Mouse (Mus musculus): ENCODE measurements at regions not wholly inside any gene's neighbourhood (a gene's known extent, or its start where the extent isn't known, plus 50 kb on each side); places are given as distances from the start of the nearest gene placed in this dataset.

DNA sequence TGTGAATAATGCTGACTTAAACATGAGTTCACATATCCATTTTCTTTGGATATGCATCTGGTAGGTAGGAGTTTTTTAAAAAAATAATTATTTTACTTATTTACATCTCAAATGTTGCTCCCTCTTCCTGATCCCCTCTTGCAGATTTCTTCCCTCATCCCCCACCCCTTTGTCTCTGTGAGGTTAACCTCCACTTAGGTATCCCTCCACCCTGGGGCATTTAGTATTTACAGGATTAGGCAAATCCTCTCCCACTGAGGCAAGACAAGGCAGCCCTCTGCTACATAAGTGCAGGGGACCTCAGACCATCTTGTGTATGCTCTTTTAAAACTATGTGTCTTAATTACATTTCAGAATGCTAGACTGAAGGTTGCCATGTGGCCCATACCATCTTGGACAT, 155.2 kb upstream of the Shcbp1 start:
- DNase-seq (ENCODE audit: low spot score), result no peak

DNA sequence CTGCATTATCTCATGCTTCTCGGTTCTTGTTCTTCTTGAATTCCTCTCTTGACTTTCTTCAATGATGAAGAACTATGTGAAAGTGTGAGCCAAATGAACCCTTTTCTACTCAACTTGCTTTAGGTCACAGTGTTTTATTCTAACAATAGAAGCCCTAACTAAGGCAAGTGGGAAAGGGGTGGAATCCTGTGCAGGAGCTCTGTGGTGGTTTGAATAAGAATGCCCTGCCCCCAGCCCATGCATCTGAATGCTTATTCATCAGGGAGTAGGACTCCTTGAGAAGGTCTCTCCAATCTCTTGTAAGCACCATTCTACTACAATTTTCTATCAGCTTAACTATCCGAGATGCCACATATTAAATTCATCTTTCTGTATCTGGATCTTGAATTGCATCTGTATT, 154.7 kb upstream of the Shcbp1 start:
- no peak for DNase-seq (ENCODE audit: low spot score)

DNA sequence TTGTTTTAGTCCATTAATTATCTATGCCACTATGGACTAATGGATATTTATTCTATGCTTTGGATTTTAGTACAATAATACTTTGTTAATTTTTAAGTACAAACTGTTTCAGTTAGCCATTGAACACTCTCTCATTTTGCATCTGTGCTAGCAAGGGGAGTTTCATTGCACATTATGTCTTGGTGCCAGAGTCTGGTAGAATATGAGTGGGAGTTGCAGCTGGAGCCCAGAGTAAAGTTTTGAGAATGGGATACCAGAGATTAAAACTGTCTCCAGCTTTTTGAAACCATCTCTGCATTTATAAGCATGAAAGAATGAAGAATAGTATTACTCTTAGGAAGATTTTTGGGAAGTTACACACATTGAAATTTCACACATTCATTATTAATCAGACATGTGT, 137.1 kb upstream of the Shcbp1 start:
- DNase-seq (ENCODE audit: low spot score), result no peak

DNA sequence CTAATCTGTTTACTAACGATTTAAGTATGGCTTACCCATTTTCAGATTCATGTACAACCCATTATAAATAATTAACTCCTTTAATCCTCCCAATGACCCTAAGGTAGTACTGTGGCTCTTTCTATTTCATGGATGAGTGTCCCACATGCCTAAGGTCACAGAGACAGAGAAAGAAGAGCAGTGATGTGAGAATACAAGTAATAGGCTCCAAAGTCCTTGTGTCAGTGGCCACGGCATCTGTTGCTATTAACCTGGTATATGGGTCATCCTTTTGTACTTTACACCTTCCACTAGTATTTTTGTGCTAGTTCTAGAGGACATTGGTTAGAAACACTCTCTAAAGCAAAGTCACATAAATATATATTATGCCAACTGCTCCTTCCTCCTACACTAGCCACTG, 115.7 kb upstream of the Shcbp1 start:
- no peak for DNase-seq (ENCODE audit: low spot score)

DNA sequence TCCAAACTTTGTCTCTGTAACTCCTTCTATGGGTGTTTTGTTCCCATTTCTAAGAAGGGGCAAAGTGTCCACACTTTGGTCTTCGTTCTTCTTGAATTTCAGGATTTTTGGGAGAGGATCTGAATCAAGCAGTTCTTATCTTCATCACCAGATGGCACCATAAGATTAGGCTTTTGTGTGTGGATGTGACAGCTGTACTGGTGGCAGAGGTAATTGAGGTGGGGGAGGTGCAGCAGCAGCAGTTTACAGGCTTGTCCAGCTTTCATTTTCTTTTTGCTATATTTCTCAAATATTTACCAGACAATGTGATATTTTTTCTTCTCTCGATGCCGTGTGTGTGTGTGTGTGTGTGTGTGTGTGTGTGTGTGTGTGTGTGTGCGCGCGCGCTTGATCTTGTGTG, 89.4 kb upstream of the Shcbp1 start:
- peak; percentile 85 for DNase-seq (ENCODE audit: low spot score)

DNA sequence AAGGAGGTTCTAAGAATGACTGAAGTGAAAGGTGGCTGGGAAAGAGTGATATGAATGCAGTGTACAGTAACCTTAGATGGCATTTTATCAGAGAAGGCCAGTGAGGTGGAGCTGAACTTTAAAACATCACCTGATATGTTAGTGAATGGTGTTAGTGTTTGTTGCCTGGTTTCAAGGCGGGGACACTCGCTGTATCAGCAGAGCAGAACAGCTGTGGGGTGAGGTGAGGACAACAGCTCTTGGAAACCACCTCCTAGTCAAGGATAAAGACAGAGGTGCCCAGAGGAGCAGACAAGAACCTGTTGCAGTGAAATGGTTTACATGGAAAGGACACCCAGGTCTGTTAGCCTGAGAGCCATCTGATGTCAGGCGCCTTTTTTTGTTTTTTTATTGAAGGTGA, 59.7 kb upstream of the Shcbp1 start:
- DNase-seq (ENCODE audit: low spot score), result no peak

DNA sequence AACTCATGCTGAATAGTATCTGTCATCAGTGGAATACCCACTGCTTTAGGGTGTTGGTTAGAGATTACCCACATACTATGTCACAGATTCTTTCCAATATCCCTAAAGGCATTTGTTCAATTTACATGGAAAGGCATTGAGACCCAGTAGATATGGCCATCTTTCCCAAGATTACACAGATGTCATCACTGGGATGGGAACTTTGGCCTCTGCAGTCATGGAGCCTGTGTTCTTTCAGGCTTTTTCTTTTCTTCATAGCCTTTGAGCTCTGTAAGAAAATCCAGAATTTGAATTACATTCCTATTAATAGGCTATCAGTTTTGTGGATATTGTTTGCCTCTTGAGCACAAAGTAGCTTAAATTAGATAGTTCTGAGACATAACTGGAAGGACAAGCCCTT, 59.2 kb upstream of the Shcbp1 start:
- no peak for DNase-seq (ENCODE audit: low spot score)

DNA sequence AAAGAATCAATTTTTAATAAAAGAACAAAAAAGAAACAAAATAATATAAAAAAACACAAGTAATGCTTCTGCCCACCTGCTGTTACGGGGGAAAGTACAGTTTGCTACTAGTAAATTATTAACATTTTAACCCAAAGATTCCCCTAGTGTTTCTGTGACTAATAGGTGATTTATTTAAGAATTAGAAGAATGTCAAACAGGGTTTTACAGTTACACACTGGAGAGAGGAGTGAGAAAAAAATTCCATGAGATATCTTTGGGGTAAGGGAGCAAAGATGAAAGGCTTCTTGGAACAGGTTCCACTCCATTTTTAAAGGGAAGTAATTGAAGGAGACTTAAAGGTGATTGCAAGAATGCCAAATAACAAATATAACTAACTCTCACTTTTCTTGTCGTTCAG, 58.4 kb upstream of the Shcbp1 start:
- no peak for DNase-seq (ENCODE audit: low spot score)

DNA sequence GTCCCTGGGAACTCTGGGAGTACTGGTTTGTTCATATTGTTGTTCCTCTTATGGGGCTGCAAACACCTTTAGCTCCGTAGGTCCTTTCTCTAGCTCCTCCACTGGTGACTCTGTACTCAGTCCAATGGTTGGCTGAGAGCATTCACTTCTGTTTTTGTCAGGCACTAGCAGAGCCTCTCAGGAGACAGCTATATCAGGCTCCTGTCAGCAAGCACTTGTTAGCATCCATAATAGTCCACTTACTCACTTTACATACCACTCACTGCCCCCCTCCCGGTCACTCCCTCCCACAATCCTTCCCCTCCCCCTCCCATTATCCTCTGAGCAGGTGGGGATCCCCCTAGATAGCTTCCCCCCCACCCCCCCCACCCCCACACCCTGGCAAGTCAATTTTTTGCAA, 57.3 kb upstream of the Shcbp1 start:
- no peak for DNase-seq (ENCODE audit: low spot score)

All from retina, embryonic 14.5 days (tissue).